Mouse (Mus musculus): Measurements from ENCODE around the gene Agbl4. TPM values are rescaled to one million over a fixed set of nuclear protein-coding genes. Genes with fewer than 3 reads are reported as not detected.

Agbl4 gene
- polyA plus RNA-seq (2012; rRNA removed) = 0.52 and 0.72 TPM in 2 replicates

DNA sequence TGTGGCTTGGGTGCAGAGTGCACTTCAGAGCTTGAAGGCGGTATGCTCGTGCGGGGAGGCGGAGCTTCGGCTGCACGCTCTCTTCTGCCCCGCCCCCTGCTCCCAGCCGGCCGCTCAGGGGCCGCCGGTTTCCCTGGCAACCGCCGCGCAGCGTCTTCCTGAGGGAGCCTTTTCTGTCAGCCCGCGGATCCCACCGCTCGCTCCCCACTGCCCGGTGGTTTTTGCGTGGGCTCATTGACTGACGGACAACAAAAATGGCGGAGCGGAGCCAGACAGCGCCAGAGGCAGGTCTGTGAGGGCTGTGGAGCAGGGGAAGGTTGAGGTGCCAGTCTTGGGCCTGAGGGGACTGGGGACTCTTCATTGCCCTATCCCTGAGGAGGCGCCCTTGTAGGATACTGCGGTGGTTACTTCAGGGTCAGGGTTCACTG, at the start of gene Agbl4:
Gene Agbl4 (plus strand): TSS at position 44 of the 428 bp plus-strand sequence.

DNA sequence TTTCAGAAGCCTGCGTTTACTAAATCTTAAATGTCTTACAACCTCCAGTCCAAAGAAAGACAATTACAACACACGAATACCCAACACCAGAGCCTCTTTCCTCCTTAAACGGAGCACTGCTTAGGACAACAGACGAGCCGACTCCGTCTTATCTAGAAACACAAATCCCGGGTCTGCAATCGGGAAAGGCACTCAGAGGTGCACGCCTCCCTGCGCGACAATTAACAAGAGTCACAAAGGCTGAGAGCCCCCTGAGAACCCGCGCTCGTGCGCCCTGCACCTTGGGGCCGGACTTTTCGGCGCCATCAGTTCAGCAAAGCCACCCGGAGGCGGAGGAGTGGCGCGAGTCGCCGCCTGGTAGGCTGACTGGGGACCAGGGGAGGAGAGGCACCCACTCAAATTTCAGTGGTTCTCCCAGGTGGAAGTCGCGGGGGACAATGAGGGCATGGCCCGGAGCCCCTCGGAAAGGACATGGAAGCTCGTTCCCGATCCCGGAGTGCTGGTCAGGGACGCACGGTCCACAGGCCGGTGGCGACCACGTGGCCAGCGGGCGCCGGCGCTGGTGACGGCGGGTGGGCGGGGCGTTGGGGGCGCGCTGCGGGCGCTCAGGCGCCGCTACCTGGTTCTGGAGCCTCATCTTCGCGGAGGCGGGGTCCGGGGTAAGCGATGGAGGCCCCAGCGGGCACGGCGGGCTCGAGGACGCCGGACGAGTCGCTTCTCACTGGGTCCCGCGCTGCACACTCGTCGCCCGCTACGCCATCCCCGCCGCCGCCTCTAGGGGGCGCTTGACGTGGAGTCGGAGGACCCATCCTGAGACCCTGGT, 46.1 kb upstream of the Agbl4 start, which contains the start of gene Elavl4:
Gene Elavl4 (minus strand): TSS at position 732 of the 823 bp plus-strand sequence.

GRCm38 (mm10) chr4:111414818-111415488, 1017.5 kb downstream of the Agbl4 start, which contains the start of gene Bend5:
Bend5 (plus strand) TSS chr4:111415006.

Other genes with a start within 250 kb of the Agbl4 start
- 57.4 and 63.5 TPM in 2 replicates for gene Elavl4, start 45.8 kb upstream of the Agbl4 start, polyA plus RNA-seq (2012; rRNA removed)